Mouse (Mus musculus) spleen, postnatal 4 days (tissue): Measurements from ENCODE around the gene Klc4.

Source experiments
- DNase-seq, 2 experiments: peaks; one replicate each; pipeline ENCODE4 v3.0.0; 2022; ENCODE audit warnings: low spot score in 2 of 2

Gene Klc4

DNA sequence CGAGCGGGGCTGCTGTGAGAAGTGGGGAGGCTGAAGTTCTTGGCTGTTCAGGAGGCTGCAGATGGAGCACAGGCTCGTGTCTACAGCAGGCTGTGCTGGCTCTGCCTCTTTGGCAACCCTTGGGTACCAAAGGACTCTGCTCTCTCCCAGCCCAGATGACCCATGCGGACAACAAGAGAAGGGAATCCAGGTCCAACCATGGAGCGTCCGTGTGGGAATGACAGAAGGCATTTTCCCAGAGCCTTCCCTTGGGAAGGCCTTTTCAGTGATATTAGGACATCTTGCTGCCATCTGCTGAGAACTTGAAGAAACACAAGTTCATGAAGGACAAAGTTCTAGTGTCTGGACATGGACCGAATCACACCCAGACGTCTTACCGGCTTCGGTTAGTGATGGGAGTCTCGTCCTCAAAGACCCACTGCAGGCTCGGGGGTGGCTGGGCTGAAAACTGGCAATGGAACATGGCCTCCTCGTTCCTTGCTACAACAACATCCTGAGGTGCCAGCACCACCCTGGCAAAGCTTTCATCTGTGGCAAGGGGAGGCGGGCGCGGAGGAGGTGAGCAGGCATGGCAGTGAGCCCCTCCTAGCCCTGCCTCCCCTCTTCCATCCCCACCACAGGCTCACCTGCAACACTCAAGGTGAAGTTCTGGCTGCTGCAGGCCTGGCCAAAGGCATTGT lies 56.0 kb downstream of the Klc4 start:
- no peak for DNase-seq

DNA sequence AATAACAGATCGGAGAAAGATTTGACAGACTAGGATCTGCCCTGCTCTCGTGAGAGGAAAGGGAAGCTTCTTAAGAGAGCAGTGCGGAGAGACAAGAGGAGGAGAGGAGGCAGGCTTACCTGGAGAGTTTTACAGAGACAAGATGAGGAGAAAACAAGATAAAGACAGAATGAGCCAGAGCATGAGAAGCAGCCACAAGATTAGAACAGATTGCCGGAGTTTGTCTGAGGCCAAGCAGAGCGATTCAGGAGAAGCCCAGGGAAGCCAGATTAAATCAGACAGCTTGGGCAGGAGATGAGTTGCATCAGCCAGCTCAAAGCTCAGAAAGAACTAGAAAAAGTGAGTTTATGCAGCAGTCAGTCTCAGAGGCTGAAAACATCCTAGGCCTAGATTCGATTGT lies 56.9 kb downstream of the Klc4 start:
- no peak for DNase-seq

DNA sequence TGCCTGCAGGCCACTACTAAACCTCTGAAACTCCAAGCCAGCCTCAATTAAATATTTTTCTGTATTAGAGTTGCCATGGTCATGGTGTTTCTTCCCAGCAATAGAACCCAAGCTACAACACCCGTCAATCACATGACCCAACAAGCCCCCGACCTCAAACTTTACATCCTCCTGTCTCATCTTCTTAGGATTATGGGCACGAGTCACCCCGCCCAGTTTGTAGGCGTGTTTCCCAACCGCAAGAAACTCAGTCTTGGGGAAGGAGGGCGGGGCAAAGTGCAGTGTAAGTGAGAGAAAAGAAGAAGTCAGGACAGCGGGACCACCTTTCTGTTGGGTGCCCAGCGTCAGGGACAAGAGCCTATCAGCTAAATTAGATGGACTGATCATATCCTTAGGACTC lies 57.6 kb downstream of the Klc4 start:
- DNase-seq = no peak

DNA sequence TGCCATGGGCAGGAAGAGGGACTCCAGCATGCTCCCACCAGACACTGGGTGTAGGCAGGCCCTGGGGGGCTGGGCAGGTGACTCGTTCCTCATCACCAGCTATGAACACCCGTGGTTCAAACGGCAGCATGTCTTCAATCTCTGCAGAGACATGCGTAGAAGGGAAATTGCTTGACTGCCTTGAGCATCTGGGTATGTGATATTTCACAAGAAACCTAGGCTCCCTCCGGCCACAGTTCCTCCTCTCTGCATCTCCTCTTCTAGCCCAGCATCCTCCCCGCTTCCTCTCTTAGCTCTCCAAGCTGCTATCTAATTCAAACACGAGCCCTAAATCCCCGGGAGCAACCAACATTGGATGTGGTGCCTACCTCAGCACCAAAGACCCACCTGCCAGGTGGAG lies 59.5 kb downstream of the Klc4 start:
- DNase-seq = no peak
